Mouse (Mus musculus) heart, adult 9 months (tissue): ENCODE data around the gene Tbc1d30.
A peak's percentile ranks its signal among the peaks of the same experiment; 100 is the strongest.

ENCODE experiments used
- DNase-seq, 2 experiments: peaks; one replicate each; pipeline ENCODE4 v3.0.0; 2022; ENCODE audit warnings: low spot score in 2 of 2

The Tbc1d30 gene

DNA sequence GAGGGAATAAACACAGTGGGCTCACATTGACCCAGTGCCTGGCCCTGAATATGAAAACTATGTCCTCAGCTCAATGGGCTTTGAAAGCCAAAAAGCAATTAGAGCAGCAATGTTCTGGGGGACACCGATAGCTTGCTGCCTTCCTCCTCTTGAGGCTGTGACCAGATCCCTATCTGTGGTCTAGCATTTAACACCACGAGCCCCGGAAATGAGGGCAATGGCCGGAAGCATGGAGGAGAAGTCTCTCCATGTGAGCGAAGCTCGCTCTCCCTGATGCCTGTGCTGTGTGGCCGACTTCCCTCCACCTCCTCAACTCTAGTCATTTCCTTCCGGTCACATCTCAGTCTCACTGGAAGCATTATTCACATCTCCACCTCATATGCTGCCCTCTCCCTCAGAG is 82.3 kb downstream of the Tbc1d30 start:
- no peak for DNase-seq

DNA sequence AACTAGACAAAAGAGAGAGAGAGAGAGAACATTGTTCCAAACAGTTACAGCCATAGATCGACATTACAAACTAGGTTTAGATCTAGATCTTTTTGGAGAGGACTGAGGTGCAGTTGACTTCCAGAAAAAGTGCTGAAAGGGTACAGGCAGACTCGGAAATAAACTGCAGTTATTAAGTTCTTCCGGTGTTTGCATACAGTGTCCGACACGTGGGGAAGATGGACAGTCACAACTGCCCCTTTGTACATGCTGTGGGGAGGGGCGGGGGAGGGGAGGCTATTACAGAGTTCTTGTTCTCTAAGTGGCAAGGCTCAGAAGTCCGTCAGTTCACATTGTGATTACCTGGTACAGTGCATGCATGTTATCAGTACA is 86.9 kb downstream of the Tbc1d30 start:
- no peak for DNase-seq

DNA sequence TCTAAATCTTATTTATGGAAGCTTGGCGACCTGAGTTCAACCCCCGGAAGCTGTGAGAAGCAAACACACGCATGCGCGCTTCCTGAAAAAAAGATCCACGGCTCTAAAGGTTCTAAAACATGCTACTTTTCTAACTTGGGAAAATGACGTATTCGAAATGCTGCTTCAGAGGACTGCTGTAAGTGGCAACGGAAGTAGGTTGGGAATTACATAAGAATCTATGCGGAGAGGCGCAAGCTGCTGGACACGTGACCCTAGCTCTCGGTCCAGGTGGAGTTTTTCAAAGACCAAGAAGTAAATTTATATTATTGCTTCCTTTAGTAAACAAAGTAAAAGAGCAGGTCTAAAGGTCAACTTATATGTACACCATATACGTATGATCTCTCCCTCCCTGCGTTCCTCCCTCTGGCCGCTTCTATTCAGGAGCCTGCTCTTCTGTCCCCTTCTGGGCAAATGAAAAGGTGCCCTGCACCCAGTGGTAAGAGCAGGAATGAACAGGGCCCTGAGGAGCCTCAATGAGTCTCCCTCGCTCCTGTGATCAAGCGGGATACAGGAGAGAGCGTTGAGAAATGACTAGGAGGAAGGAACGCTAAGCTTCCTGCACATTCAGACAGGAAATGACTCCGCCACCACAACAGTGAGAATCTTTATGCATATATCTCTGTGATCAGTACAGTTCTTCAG is 87.4 kb downstream of the Tbc1d30 start:
- no peak for DNase-seq

DNA sequence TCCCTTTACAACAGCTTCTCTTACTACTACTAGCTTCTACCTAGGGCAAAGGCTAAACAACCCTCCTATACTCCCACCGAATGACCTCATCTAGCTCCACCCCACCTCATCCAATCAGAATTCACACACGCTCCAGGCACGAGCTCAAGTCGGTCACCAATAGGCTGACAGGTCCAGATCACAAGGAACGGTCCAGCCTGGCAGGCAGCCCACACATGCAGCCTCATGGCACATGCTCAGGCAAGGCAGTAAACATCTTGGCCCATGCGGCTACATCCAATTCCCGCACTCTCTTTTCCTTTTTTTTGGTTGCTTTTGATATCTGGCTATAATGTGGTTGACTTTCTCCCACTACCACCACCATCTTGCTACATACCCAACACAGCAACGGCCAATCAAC is 88.9 kb downstream of the Tbc1d30 start:
- DNase-seq = no peak

DNA sequence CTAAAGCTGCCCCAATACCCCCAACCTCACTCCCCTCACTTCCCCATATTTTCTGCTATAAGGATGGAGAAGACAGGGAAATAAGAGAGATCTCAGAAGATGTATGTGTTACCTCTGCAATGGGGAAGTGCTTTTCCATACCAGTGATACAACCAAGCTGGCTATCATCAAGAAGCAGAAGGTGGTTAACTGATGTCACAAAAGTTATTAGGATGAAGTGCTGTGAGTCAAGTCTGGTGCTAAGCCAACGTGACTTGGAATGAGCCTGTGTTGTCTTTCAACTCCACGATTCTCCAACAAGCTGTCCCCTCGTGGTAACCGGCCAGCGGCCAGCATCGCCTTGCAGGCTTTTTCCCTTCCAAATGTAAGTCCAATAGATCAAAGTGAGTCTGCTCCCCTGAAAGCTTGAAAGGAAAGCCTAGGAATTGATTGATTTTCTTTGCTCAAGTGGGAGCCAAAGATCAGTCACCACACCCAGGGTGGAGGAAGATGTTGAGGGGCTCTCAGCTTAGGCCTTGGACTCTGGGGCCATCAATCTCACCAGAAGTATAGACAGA is 90.0 kb downstream of the Tbc1d30 start:
- DNase-seq = no peak

DNA sequence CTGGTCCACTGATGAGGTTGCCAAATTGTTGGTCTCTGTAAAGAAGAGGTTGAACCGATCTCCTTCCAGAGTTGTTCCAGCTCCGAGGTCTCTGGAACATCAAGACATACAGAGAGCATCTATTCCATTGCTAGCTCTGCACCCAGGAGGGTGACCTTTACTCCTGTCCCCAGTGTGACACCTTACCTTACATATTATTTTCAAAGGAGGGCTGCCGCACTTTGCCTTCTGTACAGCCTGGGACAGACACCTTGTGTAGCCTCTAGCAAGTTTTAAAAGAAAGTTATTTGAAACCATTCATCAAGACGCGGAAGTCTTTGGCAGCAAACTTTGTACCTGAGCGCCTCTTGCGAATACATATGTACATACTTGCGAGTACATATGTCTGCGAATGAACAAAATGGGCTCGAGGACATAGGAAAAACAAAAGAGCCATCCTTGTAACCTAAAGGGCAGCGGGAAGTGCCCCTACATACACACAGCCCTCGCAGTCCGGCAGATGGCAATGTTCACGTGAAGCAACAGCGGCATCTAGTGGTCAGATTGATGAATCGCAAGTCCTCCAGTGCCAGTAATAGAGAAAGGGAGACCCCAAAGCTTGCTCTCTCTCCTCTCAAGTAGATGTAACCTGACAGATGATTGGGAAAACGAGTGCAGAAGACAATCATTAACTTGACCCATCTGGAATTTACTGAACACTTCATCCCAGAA is 94.8 kb downstream of the Tbc1d30 start:
- peak; percentile 13 to 33 for DNase-seq

DNA sequence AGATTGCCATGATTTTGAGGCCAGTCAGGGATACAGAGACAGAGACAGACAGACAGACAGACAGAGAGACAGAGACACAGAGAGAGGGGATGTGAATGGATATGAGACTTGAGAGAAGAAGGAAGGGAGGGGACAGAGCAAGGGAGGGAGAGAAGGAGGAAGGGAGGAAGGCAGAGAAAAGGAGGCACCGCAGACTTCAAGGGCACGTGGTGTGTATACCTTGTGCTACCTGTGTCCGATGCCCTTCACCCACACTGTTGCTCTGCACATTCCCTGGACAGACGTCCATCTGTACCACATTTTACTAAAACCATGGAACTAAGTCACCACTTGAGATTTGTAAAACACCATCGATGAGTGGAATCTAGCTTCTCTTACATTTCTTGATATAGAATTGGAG is 95.6 kb downstream of the Tbc1d30 start:
- no peak for DNase-seq

DNA sequence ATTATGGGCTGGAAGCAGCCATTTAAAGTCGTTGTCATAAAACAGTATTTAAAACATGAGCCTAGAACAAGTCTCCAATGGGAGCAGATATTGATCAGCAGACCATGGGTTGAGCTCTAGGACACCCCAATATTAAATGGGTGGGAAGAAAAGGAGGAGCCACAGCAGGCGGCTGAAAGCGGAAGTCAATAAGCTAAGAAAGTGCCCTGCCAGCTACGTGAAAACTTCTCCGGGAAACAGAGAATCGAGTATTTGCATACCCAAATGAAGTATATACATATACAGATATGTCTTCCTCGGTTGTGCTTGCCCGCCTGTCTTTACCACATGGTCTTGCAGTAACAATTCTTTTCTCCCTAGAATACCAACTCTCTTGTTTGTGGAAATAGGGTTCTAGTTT is 96.7 kb downstream of the Tbc1d30 start:
- no peak for DNase-seq

DNA sequence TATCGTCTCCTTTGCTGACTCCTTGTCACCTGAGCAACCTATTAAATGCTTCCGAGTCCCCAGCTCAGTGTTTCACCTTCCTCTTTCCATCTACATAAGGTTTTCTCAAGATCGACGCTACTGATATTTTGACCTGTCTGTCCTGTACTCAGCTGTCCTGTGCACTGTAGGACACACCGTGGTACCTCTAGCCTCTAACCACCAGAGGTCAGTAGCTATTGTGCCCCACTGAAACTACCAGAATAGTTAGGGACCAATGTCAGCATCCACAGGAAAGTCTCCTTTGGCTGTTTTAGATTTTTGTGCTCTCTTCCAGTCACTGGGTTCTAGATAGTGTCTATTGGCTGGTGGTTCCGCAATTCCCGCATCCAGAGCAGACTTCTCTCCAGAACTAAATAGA is 98.3 kb downstream of the Tbc1d30 start:
- no peak for DNase-seq

DNA sequence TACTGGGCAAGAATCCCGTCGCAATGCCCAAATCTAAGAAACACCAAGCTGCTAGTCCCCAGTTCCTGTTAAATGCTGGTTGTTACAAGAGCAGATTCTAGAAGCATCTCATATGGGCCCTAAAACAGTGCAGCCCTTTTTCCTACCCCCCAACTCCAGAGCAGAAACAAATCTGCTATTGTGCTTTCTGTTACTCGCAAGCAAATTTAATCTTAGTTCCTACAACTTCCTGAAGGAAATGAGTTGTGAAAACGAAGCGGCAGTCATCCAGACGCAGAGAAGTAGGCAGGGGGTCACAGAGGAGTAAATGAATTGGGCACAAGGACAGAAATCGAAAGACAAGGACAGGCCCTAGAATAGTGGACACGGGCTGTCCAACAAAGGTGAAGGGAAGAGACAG is 99.9 kb downstream of the Tbc1d30 start:
- DNase-seq = peak; percentile 4 to 8

DNA sequence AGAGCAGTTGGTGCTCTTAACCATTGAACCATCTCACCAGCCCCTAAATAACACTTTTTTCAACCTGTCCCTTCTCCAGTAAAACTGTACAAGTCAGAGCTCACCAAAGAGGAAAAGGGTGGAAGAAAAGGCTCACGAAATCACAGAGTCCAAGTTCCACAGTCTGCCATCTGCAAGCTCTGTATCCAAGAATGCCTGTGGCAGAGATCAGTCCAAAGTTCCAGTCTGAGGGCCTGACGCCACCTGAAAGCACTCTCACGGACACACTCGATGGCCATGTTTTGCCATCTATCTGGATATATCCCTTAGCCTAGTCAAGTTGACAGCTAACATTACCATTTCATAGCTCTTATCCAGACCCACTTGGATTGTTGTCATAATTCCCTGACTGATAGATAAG is 101.3 kb downstream of the Tbc1d30 start:
- DNase-seq = no peak

DNA sequence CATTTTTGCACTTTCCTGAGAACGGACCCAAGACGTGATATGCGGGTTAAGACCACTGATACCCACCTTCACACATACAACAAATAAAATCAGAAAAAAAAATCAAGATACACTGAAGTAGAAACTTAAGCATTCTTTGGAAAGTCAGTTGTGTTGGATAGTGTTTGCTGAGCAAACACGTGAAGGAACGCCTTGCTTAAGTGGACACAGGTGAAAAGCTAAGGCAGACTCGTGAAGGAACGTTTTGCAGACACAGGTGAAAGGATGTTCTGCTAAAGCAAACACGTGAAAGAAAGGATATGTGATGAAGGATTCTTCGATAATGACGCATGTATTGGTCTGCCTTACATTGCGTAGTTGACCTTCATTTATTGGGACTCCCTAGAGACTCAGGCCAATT is 103.5 kb downstream of the Tbc1d30 start:
- DNase-seq = no peak

DNA sequence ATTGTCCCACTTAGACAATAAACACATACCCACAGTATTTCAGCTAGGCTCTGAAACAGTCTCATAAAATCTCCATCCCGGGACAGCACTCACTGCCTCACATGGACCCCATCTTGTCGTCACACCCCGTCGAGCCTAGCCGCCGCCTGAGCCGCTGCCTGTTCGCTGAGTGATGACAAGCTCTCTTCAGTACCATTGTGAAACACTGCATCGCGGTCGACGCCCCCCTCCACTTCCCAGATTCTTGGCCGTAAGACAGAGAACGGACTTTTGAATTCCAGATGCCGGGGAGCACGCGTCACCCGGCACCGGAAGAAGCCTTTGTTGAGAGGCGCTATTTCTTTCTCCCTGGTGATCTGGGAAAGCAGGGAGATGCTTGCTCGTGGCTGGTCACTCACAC is 104.1 kb downstream of the Tbc1d30 start:
- DNase-seq = peak; percentile 17 to 41

DNA sequence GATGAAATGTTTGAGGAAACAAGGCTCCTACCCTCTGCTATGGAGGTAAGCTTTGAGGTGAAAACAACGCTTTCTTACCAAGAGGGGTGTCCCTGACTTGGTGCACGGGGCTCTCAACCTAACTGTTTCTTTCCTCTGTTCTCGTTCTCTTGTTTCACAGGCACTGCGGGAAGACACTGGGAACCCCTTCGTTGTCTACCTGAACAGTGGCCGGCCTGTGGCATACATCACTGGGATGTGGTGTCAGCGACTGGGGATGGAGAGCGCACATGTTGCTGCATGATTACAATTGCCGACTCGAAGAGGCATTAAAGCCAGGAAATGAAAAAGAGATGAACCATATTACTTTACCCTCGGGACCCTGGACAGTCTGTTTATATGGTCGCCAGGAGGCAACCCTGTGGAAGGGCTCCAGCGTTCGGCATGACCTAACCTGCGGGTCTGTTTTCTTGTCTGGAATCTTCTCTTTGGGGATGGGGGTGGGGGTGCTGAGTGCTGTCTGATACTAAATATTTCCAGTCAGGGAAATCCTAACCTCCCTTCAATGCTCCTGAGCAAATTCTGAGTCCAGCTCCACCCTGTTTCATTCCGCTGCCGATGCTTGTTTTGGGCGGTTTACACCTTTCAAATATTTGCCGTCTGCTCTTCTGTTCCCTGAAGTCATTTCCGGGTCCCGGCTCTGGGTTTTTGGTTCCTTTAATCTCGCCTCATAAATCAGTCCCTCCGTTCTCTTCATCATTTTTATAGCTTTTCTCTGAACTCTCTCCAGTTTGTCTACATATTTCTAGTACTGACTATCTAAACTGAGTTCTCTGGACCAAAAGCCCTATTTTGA is 107.5 kb downstream of the Tbc1d30 start:
- no peak for DNase-seq

DNA sequence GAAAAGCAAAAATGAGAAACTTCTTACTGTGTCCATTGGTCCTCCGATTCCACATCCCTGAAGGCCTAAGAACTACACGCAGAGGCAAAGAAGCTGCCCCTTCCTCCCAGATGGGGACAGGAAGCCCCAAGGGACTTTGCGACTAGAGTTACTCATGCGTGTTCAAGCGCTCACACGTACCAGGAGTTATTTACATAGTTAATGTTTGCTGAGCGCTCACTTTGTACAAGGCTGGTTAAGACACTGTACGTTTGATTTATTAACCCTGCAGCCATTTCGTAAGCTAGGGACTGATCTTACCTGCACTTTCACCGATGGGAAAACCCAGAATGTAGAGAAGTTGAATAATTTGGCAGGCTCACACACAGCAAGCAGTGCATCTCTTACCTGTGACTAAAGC is 108.5 kb downstream of the Tbc1d30 start:
- no peak for DNase-seq

DNA sequence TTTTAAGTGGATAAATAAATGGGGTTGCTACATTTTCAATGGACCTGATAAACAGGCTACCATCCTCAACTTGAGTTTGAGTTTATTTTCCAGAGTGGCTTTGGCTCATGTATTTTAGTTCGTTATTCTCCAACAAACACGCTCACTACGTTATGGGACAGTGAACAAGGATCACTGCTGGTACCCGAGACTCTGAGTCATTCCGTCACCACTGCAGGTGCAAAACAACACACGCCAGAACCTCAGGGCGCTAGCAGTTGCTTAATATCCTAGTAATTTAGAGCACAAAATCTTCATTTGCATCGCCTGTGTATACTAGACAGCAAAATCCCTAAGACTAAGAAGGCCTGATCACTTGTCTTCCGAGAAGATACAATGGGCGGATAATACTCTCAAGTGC is 112.0 kb downstream of the Tbc1d30 start:
- DNase-seq = no peak

DNA sequence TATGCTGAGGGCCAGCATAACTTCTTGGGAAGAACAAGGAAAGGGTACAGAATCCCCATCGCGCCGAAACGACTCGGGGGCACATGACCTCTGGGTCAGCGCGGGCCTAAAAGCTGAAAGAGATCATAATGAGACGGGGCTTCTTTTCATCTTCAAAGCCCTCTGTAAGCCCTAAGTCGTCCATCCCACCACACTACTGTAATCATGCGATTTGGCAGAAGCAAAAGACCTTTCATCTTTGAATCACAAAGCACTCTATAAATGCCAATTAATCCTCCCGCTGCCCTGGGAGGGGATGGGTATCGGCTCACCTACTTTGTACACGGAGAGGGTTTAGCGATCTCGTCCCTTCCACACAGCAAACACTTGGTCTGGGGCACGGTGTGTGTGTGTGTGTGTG is 112.5 kb downstream of the Tbc1d30 start:
- DNase-seq = no peak

DNA sequence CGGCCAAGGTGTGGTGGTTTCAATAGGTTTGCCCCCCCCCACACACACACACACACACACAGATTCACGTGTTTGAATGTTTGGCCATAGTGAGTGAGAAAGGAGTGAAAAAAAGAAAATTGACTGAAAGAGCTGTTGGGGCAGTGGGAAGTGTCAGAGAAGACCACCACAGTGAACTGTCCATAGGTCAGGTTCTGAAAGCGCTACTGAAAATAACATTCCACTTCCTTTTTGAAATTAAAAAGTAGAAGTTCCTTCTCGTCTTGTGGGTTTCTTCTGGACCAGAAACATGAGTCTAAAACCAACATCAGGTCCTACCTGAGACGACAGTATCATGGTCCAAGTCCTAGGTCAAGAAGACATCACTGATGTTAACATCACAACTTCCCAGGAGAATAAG is 113.7 kb downstream of the Tbc1d30 start:
- DNase-seq = no peak

DNA sequence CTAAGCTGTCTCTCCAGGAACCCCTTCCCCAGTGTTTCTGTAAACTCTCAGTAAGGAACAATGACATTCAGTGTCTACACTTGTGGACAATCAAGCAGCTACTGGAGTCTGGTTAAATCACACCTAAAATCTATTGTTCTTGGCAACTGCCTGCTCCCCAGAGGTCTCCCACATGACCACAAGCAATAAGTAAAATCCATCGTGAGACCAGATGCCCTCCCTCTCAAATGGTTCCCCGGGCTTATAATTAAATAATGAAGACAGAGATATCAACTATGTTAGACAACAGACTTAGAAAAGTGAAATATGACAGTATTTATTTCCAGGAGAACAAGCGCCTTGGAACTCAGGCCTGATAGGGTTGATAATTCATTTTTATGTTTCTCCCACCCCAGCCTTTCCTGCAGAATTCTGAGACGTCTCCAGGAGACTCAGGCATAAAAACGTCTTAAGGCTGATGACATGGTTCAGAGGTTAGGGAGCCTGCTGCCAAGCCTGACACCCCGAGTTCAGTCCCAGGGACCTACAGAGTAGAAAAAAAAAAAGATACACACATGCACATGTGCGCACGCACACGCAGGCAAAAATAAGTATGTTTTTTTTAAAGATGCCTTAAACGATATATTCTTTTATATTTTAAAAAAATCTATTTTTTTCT is 115.8 kb downstream of the Tbc1d30 start:
- no peak for DNase-seq

DNA sequence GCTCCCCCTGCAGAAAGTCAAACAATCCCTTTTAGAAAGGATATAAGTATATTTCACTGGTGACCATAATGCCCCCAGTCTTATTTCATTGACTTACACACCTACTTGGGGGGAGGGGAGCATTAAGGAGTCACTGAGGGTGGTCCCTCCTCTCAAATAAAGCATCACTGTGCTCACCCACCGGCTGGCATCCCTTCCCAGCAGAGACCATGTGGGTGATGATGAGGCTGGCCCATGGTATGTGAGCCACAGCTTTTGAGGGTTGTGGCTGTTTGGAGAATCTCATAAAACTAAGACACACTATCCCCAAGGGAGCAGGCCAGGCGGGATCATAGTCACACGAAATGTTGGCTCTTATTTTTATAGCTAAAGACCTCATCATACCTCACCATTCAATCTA is 116.6 kb downstream of the Tbc1d30 start:
- DNase-seq = no peak

DNA sequence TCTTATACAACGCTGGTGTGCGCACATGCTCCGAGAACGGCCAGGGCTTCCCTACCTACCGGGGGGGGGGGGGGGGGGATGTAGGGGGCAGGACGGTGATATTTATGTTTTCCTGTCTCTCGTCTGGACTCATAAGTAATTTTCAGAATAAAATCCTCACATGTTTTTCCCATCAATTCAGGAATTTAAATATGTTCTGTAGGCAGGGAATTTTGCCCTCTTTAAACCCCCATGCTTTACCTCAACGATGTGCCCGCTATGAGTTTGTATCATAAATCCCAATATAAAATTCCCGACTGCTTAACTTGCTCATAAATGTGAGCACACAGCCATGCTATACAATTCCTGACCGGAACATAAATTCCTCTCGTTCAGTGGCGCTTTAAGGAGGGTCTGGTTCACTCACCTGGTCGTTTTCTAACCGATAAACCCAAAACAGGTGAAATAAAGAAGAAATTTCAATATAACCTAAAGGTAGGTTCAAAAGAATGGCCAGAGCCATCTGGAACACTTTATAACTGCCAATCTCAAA is 122.6 kb downstream of the Tbc1d30 start:
- no peak for DNase-seq

DNA sequence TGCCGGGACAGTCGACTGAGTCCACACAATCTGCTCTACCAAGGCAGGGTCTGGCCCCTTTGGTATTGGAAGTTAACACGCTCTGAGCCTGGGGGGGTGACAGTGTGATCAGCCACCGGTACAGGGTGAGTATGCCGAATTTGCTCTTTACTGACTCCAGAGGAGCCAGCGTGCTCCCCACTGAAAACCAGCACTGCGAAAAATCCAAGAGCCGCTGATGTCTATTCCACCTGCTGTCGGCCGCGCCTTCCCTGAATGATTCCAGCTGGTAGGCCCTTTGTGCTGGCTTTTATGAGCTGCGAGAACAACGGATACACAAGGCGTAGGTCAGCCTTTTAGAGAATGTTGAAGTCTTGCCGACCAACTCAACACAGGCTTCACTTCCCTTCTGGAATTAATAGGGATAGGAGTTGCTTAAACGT is 123.1 kb downstream of the Tbc1d30 start:
- no peak for DNase-seq
